Mouse (Mus musculus) frontal cortex, postnatal 10 days (tissue): ENCODE results near the gene Cebpe.

Experiments
- DNase-seq, 2 experiments: peaks; one replicate each; pipeline ENCODE4 v3.0.0; 2022; ENCODE audit warnings: low spot score in 2 of 2, mixed read lengths in 1 of 2

Gene Cebpe

GRCm38 (mm10) chr14:54712074-54712473, at the start of gene Cebpe:
Cebpe (minus strand) TSS chr14:54712174.
- DNase-seq = no peak

- DNase-seq = no peak
Measured at GRCm38 (mm10) chr14:54756382-54756781, 44.4 kb upstream of the Cebpe start.

- DNase-seq = peak in 1 of 2 experiments; percentile 36
Measured at GRCm38 (mm10) chr14:54754602-54755018, 42.6 kb upstream of the Cebpe start.

GRCm38 (mm10) chr14:54753986-54754601, 42.1 kb upstream of the Cebpe start:
- no peak for DNase-seq

- DNase-seq = no peak
Measured at GRCm38 (mm10) chr14:54752938-54753337, 41.0 kb upstream of the Cebpe start.

GRCm38 (mm10) chr14:54751768-54752167, 39.8 kb upstream of the Cebpe start:
- no peak for DNase-seq

- DNase-seq = no peak
Measured at GRCm38 (mm10) chr14:54749238-54749637, 37.3 kb upstream of the Cebpe start.

GRCm38 (mm10) chr14:54747942-54748917, 36.3 kb upstream of the Cebpe start:
- no peak for DNase-seq

- DNase-seq = no peak
Measured at GRCm38 (mm10) chr14:54746038-54746437, 34.1 kb upstream of the Cebpe start.

GRCm38 (mm10) chr14:54744473-54744872, 32.5 kb upstream of the Cebpe start:
- no peak for DNase-seq

GRCm38 (mm10) chr14:54742375-54742774, 30.4 kb upstream of the Cebpe start:
- DNase-seq = no peak

GRCm38 (mm10) chr14:54741721-54742120, 29.7 kb upstream of the Cebpe start:
- no peak for DNase-seq

- no peak for DNase-seq
Measured at GRCm38 (mm10) chr14:54737634-54738033, 25.7 kb upstream of the Cebpe start.

GRCm38 (mm10) chr14:54736555-54737552, 24.9 kb upstream of the Cebpe start:
- DNase-seq = peak; percentile 34 to 54

- DNase-seq = no peak
Measured at GRCm38 (mm10) chr14:54735221-54735620, 23.2 kb upstream of the Cebpe start.

- no peak for DNase-seq
Measured at GRCm38 (mm10) chr14:54734004-54734403, 22.0 kb upstream of the Cebpe start.

GRCm38 (mm10) chr14:54732206-54732605, 20.2 kb upstream of the Cebpe start:
- no peak for DNase-seq

- DNase-seq = no peak
Measured at GRCm38 (mm10) chr14:54730305-54730704, 18.3 kb upstream of the Cebpe start.

GRCm38 (mm10) chr14:54728823-54729653, 17.1 kb upstream of the Cebpe start:
- DNase-seq = no peak

GRCm38 (mm10) chr14:54727565-54727964, 15.6 kb upstream of the Cebpe start:
- DNase-seq = no peak

- no peak for DNase-seq
Measured at GRCm38 (mm10) chr14:54724049-54724448, 12.1 kb upstream of the Cebpe start.
